8 mouse cellular contexts compared by ENCODE assay signal in the genomic region with DNA sequence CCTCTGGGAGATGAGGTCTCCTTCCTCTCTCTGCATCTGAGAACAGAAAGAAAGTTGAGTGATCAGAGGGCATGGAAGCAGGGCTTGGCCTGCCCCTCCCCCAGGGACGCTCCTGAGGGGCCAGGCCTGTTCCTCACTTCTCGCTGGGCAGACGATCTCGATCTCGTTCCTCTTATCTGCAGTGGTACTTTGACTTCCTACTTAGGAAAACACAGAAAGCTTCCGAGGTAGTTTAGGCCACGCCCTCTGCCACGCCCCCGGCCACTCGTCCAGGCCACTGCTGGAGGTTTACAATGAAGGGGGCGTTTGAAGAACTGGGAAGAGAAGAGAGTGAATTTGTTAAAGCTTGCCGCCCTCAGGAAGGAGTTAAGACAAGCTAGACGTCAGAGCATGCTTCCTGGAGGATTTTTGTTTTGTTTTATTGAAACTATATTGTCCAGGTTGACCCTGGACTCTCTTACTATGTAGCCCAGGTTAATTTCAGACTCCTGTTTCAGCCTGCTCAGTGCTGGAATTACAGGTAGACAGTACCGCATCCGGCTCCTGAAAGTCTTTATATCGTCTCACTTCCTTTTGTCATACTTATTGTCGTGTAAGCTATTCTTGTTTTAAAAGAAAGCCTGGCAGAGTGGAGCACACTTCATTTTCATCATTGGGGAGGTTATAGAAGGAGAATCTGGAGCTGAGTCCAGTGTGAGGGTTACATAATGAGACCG. TPM values are rescaled to one million over a fixed set of nuclear protein-coding genes. Genes with fewer than 3 reads are reported as not detected.
DNase-seq lines count a peak whose midpoint lies in the region; ATAC-seq lines count a peak whose summit lies in the region.

No protein-coding gene starts in this region.

- H3K4me1 ChIP-seq in forebrain, embryonic 13.5 days: peaks cover 8% of the 10 kb centered on the region
- H3K4me1 ChIP-seq in hindbrain, embryonic 11.5 days (replicated peaks; ENCODE audit: control insufficient read depth, insufficient read depth, low read length): no peaks in the 10 kb centered on the region
- no peaks in the 10 kb centered on the region for H3K4me1 ChIP-seq in midbrain, embryonic 15.5 days

- H3K4me2 ChIP-seq in forebrain, embryonic 13.5 days: peak overlapping the region; percentile 45
- H3K4me2 ChIP-seq in hindbrain, embryonic 11.5 days (replicated peaks; ENCODE audit: low read depth, low read length): peak overlapping the region; percentile 25; the same call in 1 of the 2 replicates
- peak overlapping the region; percentile 19; the same call in 1 of the 2 replicates for H3K4me2 ChIP-seq in midbrain, embryonic 15.5 days

- H3K9me3 ChIP-seq in forebrain, embryonic 13.5 days (replicated peaks): no peaks in the 10 kb centered on the region
- no peaks in the 10 kb centered on the region for H3K9me3 ChIP-seq in hindbrain, embryonic 11.5 days (ENCODE audit: control insufficient read depth, low read length)
- H3K9me3 ChIP-seq in midbrain, embryonic 15.5 days: no peaks in the 10 kb centered on the region

- WGBS in forebrain, embryonic 13.5 days: 15% methylated on average over 18 of the region's 18 CpGs
- WGBS in hindbrain, embryonic 11.5 days: 16% methylated on average over 18 of the region's 18 CpGs
- WGBS in midbrain, embryonic 15.5 days: 18% methylated on average over 18 of the region's 18 CpGs

- no peak overlapping the region for H3K4me3 ChIP-seq in forebrain, embryonic 13.5 days
- H3K4me3 ChIP-seq in hindbrain, embryonic 11.5 days (ENCODE audit: low read depth, low read length): no peak overlapping the region; the same call in 1 of the 2 replicates
- no peak overlapping the region for H3K4me3 ChIP-seq in midbrain, embryonic 15.5 days

- DNase-seq in 416B (ENCODE audit: low read depth) (peak; percentile 93), liver (peak; percentile 80)
- peak; percentile 32 for DNase-seq in T-cell, adult 2 months (ENCODE audit: low spot score)
- DNase-seq in hindbrain, embryonic 11.5 days (ENCODE audit: low spot score): peak; percentile 71
- DNase-seq in testis, postnatal 10 days (ENCODE audit: low spot score): peak; percentile 75
- DNase-seq in right cerebral cortex, adult 2 months (ENCODE audit: low spot score in 2 of 2): no peak

- peaks cover 9% of the 10 kb centered on the region for H3K27me3 ChIP-seq in forebrain, embryonic 13.5 days
- H3K27me3 ChIP-seq in hindbrain, embryonic 11.5 days (ENCODE audit: control insufficient read depth, insufficient read depth, low read length): no peaks in the 10 kb centered on the region
- no peaks in the 10 kb centered on the region; the same call in 1 of the 2 replicates for H3K27me3 ChIP-seq in midbrain, embryonic 15.5 days (replicated peaks)

- no peaks in the 10 kb centered on the region for H3K36me3 ChIP-seq in forebrain, embryonic 13.5 days (ENCODE audit: poor library complexity, severe bottlenecking)
- no peaks in the 10 kb centered on the region for H3K36me3 ChIP-seq in hindbrain, embryonic 11.5 days (ENCODE audit: control insufficient read depth, insufficient read depth, low read length)
- no peaks in the 10 kb centered on the region for H3K36me3 ChIP-seq in midbrain, embryonic 15.5 days (replicated peaks)

- H3K27ac ChIP-seq in forebrain, embryonic 13.5 days: no peak overlapping the region
- no peak overlapping the region for H3K27ac ChIP-seq in hindbrain, embryonic 11.5 days (ENCODE audit: low read depth, low read length)
- H3K27ac ChIP-seq in midbrain, embryonic 15.5 days: no peak overlapping the region

- H3K9ac ChIP-seq in forebrain, embryonic 13.5 days: peak overlapping the region; percentile 55; the same call in 1 of the 2 replicates
- H3K9ac ChIP-seq in hindbrain, embryonic 11.5 days (ENCODE audit: low read depth, low read length): no peak overlapping the region
- H3K9ac ChIP-seq in midbrain, embryonic 15.5 days: no peak overlapping the region

- no peak for ATAC-seq in forebrain, embryonic 13.5 days
- ATAC-seq in hindbrain, embryonic 11.5 days (ENCODE audit: low FRiP score): no peak
- ATAC-seq in midbrain, embryonic 15.5 days (replicated peaks): no peak

RNA-seq across cellular contexts. Expression of a gene that starts 7.4 kb away (rescaled TPM):
- polyA plus RNA-seq in forebrain, embryonic 13.5 days (2015; fragmentation: Nextera tagmentation; extraction: Ambion mirVana): 12.2 and 14.5 TPM in 2 replicates
- polyA plus RNA-seq in hindbrain, embryonic 11.5 days (2014; fragmentation: Nextera tagmentation; extraction: Ambion mirVana): 14.6 and 16.2 TPM in 2 replicates
- polyA plus RNA-seq in midbrain, embryonic 15.5 days (2015; fragmentation: Nextera tagmentation; extraction: Ambion mirVana): 11.4 and 12.8 TPM in 2 replicates

RNA-seq across cellular contexts. Expression of a gene that starts 7.6 kb away (rescaled TPM):
- polyA plus RNA-seq in forebrain, embryonic 13.5 days (2015; fragmentation: Nextera tagmentation; extraction: Ambion mirVana): 0.63 and 0.79 TPM in 2 replicates
- polyA plus RNA-seq in hindbrain, embryonic 11.5 days (2014; fragmentation: Nextera tagmentation; extraction: Ambion mirVana): 3.1 and 4.4 TPM in 2 replicates
- polyA plus RNA-seq in midbrain, embryonic 15.5 days (2015; fragmentation: Nextera tagmentation; extraction: Ambion mirVana): 0.74 and 0.81 TPM in 2 replicates

RNA-seq across cellular contexts. Expression of a gene that starts 30.4 kb away (rescaled TPM):
- 10.0 and 10.2 TPM in 2 replicates for polyA plus RNA-seq in forebrain, embryonic 13.5 days (2015; fragmentation: Nextera tagmentation; extraction: Ambion mirVana)
- 11.5 and 12.7 TPM in 2 replicates for polyA plus RNA-seq in hindbrain, embryonic 11.5 days (2014; fragmentation: Nextera tagmentation; extraction: Ambion mirVana)
- 9.0 and 9.8 TPM in 2 replicates for polyA plus RNA-seq in midbrain, embryonic 15.5 days (2015; fragmentation: Nextera tagmentation; extraction: Ambion mirVana)

RNA-seq across cellular contexts. Expression of a gene that starts 41.0 kb away (rescaled TPM):
- 0.58 and 1.0 TPM in 2 replicates for polyA plus RNA-seq in forebrain, embryonic 13.5 days (2015; fragmentation: Nextera tagmentation; extraction: Ambion mirVana)
- polyA plus RNA-seq in hindbrain, embryonic 11.5 days (2014; fragmentation: Nextera tagmentation; extraction: Ambion mirVana): 1.9 and 2.3 TPM in 2 replicates
- polyA plus RNA-seq in midbrain, embryonic 15.5 days (2015; fragmentation: Nextera tagmentation; extraction: Ambion mirVana): 0.85 and 1.6 TPM in 2 replicates

RNA-seq across cellular contexts. Expression of a gene that starts 47.0 kb away (rescaled TPM):
- 0.32 and 0.55 TPM in 2 replicates for polyA plus RNA-seq in forebrain, embryonic 13.5 days (2015; fragmentation: Nextera tagmentation; extraction: Ambion mirVana)
- 0.12 and 0.38 TPM in 2 replicates for polyA plus RNA-seq in hindbrain, embryonic 11.5 days (2014; fragmentation: Nextera tagmentation; extraction: Ambion mirVana)
- 0.54 and 1.1 TPM in 2 replicates for polyA plus RNA-seq in midbrain, embryonic 15.5 days (2015; fragmentation: Nextera tagmentation; extraction: Ambion mirVana)

Comparison
In these comparisons a context has a peak if more than half of its experiments do, and no peak if none do; other contexts are left out.
1. DNase-seq: peak in 416B (single experiment), T-cell, adult 2 months (single experiment), hindbrain, embryonic 11.5 days (single experiment), liver (single experiment) and testis, postnatal 10 days (single experiment); none in right cerebral cortex, adult 2 months (0 of 2).
2. Peak in every context shown above with its lines, with median percentiles within 50 percentile points of each other: H3K4me2 ChIP-seq.